In genomic region chr1:54584588-54585277, GRCm38 (mm10) we compare ENCODE assay signal across 11 mouse cellular contexts. TPM values are rescaled to one million over a fixed set of nuclear protein-coding genes. Genes with fewer than 3 reads are reported as not detected.
DNase-seq lines count a peak whose midpoint lies in the region; ATAC-seq and TF ChIP-seq lines count a peak whose summit lies in the region.
"Had no signal": no experiment of that assay in that cellular context is flagged by ENCODE, and none has a peak within 500 bp of the region (broad histone marks: within the 10 kb centered on the region; RNA-seq: fewer than 3 reads in every experiment).

No protein-coding gene starts in this region.

- TF ChIP-seq CTCF in kidney, adult 2 months (conservative IDR thresholded peaks at IDR 0.05; ENCODE audit: insufficient read depth, insufficient read length, low read depth, low read length), result no peak
- no peak for TF ChIP-seq CTCF in bone marrow macrophage, adult 2 months (IDR thresholded peaks at IDR 0.05; ENCODE audit: low read depth, low read length)

- H3K27me3 ChIP-seq in kidney, adult 2 months (replicated peaks; ENCODE audit: control insufficient read depth, insufficient read depth, low read length), result no peaks in the 10 kb centered on the region
- H3K27me3 ChIP-seq in stomach, embryonic 14.5 days (ENCODE audit: control insufficient read depth, insufficient read depth, low read length), result no peaks in the 10 kb centered on the region

- no peak overlapping the region for H3K4me2 ChIP-seq in stomach, embryonic 14.5 days (replicated peaks; ENCODE audit: low read depth, low read length)
- H3K4me2 ChIP-seq: heart, embryonic 11.5 days had no signal

- no peak for ATAC-seq in stomach, embryonic 14.5 days (ENCODE audit: insufficient number of reproducible peaks, insufficient read depth, low FRiP score, low read depth)

- H3K27ac ChIP-seq in kidney, adult 2 months (ENCODE audit: insufficient read depth, low read depth, low read length), result peak overlapping the region; percentile 84; the same call in 1 of the 2 replicates
- peak overlapping the region; percentile 59 for H3K27ac ChIP-seq in bone marrow macrophage, adult 2 months (ENCODE audit: insufficient read depth, low read depth, low read length)
- H3K27ac ChIP-seq in stomach, embryonic 14.5 days (ENCODE audit: low read length), result 0 out of 2 replicates have a peak overlapping the region, but pooled peaks have one; percentile 29
- H3K27ac ChIP-seq: hindbrain, postnatal 0 days had no signal

- TF ChIP-seq POLR2A in kidney, adult 2 months (IDR thresholded peaks at IDR 0.05; ENCODE audit: low read depth, low read length), result no peak
- TF ChIP-seq POLR2A in bone marrow macrophage, adult 2 months (IDR thresholded peaks at IDR 0.05; ENCODE audit: borderline replicate concordance, low read depth, low read length), result no peak

- H3K36me3 ChIP-seq in kidney, adult 2 months (ENCODE audit: control insufficient read depth, insufficient read depth, low read length), result no peaks in the 10 kb centered on the region
- no peaks in the 10 kb centered on the region for H3K36me3 ChIP-seq in stomach, embryonic 14.5 days (ENCODE audit: control insufficient read depth, insufficient read depth, low read length)

- no peaks in the 10 kb centered on the region for H3K9me3 ChIP-seq in stomach, embryonic 14.5 days (ENCODE audit: control insufficient read depth, low read depth, low read length)

- H3K4me3 ChIP-seq in kidney, adult 2 months (ENCODE audit: insufficient read depth, low read depth, low read length), result no peak overlapping the region
- no peak overlapping the region for H3K4me3 ChIP-seq in bone marrow macrophage, adult 2 months (ENCODE audit: insufficient read depth, low read length)
- no peak overlapping the region for H3K4me3 ChIP-seq in stomach, embryonic 14.5 days (ENCODE audit: low read depth, low read length)

- H3K9ac ChIP-seq in stomach, embryonic 14.5 days (replicated peaks; ENCODE audit: low read depth, low read length), result no peak overlapping the region

- H3K4me1 ChIP-seq in kidney, adult 2 months (ENCODE audit: control insufficient read depth, insufficient read depth, low read length), result no peaks in the 10 kb centered on the region
- H3K4me1 ChIP-seq in bone marrow macrophage, adult 2 months (ENCODE audit: control insufficient read depth, insufficient read depth, low read length), result peaks cover 27% of the 10 kb centered on the region
- H3K4me1 ChIP-seq in stomach, embryonic 14.5 days (ENCODE audit: control insufficient read depth, insufficient read depth, low read length), result no peaks in the 10 kb centered on the region

- no peak for DNase-seq in kidney, adult 2 months
- no peak for DNase-seq in kidney, adult 8-10 months
- DNase-seq in right cerebral cortex, adult 2 months (ENCODE audit: low spot score in 2 of 2), result peak; percentile 24 to 25
- no peak for DNase-seq in right cerebral cortex, postnatal 10 days (ENCODE audit: low spot score in 2 of 2)
- no peak for DNase-seq in retina, postnatal 1 day
- DNase-seq in cerebellum, postnatal 36 days, result no peak
- DNase-seq: liver had no signal

- 72% methylated on average over 2 of the region's 2 CpGs for WGBS in kidney, adult 2 months
- WGBS in stomach, embryonic 14.5 days, result 61% methylated on average over 2 of the region's 2 CpGs

RNA-seq across cellular contexts. Expression of gene Pgap1, which starts 27.2 kb away (rescaled TPM):
- polyA plus RNA-seq in kidney, adult 2 months (2012; rRNA removed), result 2.3 and 2.8 TPM in 2 replicates
- polyA plus RNA-seq in bone marrow macrophage, adult 2 months (2012; ENCODE audit: insufficient read depth, insufficient read length, missing spikeins), result 30.1 and 33.2 TPM in 2 replicates
- 25.9 and 26.9 TPM in 2 replicates for polyA plus RNA-seq in stomach, embryonic 14.5 days (2014; fragmentation: Nextera tagmentation; extraction: Ambion mirVana)

Comparison
In these comparisons a context has a peak if more than half of its experiments do, and no peak if none do; other contexts are left out.
1. DNase-seq: peak in right cerebral cortex, adult 2 months (2 of 2); none in kidney, adult 2 months (single experiment), kidney, adult 8-10 months (0 of 2), right cerebral cortex, postnatal 10 days (0 of 2), retina, postnatal 1 day (single experiment) and cerebellum, postnatal 36 days (0 of 2).
2. H3K27ac ChIP-seq: peak in every context shown above with its lines; median percentile 84 in kidney, adult 2 months; 59 in bone marrow macrophage, adult 2 months; 29 in stomach, embryonic 14.5 days.